Mouse (Mus musculus) midbrain, postnatal 0 days (tissue): ENCODE measurements around the gene Mkrn1. TPM values are rescaled to one million over a fixed set of nuclear protein-coding genes. Genes with fewer than 3 reads are reported as not detected.

Experiments
- ATAC-seq: fragments of 200-750 bp; cut with Nextera tagmentation; 2 replicates; pipeline ENCODE4 v1.8.0; 2017; ENCODE audit warnings: moderate number of reproducible peaks, mild to moderate bottlenecking, moderate TSS enrichment, moderate library complexity; ENCODE audit not compliant: low FRiP score
- DNase-seq: peaks from one replicate; pipeline ENCODE4 v3.0.0-alpha.2; 2015; ENCODE audit warnings: low spot score
- H3K27ac ChIP-seq: fragments of 300-500 bp; sonication (generic); 2 replicates; pipeline ENCODE4 v1.5.1; 2014; ENCODE audit warnings: low read depth, mild to moderate bottlenecking, low read length, mixed read lengths
- H3K27me3 ChIP-seq: fragments of 300-500 bp; sonication (generic); 2 replicates; pipeline ENCODE4 v1.6.1; 2014; ENCODE audit warnings: low read length, control low read depth, mixed read lengths; ENCODE audit not compliant: insufficient read depth
- H3K36me3 ChIP-seq: fragments of 300-500 bp; sonication (generic); 2 replicates; pipeline ENCODE4 v1.6.1; 2014; ENCODE audit warnings: low read length, control low read depth, mixed read lengths; ENCODE audit not compliant: insufficient read depth
- H3K4me1 ChIP-seq: fragments of 300-500 bp; sonication (generic); 2 replicates; pipeline ENCODE4 v1.6.1; 2014; ENCODE audit warnings: mild to moderate bottlenecking, control low read depth, antibody characterized with exemption, low read length, mixed read lengths; ENCODE audit not compliant: insufficient read depth
- H3K4me2 ChIP-seq: fragments of 300-500 bp; sonication (generic); 2 replicates; pipeline ENCODE4 v1.6.1; 2014; ENCODE audit warnings: low read depth, mild to moderate bottlenecking, low read length, mixed read lengths; ENCODE audit not compliant: poor library complexity, severe bottlenecking
- H3K4me3 ChIP-seq: fragments of 300-500 bp; sonication (generic); 2 replicates; pipeline ENCODE4 v1.5.1; 2014; ENCODE audit warnings: low read depth, mild to moderate bottlenecking, low read length, moderate library complexity
- H3K9ac ChIP-seq: fragments of 300-500 bp; sonication (generic); replicated peaks from 2 replicates; pipeline ENCODE4 v1.6.1; 2014; ENCODE audit warnings: mild to moderate bottlenecking, low read length, moderate library complexity, mixed read lengths; ENCODE audit not compliant: poor library complexity, severe bottlenecking
- H3K9me3 ChIP-seq: fragments of 300-500 bp; sonication (generic); 2 replicates; pipeline ENCODE4 v1.6.1; 2016; ENCODE audit warnings: low read length, control low read depth
- CTCF ChIP-seq: IDR thresholded peaks from 2 replicates; pipeline ENCODE4 v1.5.1; 2016; ENCODE audit warnings: antibody characterized with exemption, mild to moderate bottlenecking
- WGBS: fragments of 180-500 bp; shearing (Covaris S2); extraction: QIAGEN DNeasy Blood & Tissue Kit; methylation state at CpG from one replicate; pipeline ENCODE4 v1.1.7; 2014; 5-methylcytosine and 5-hydroxymethylcytosine counted together
- polyA plus RNA-seq: library from polyadenylated mRNA; unstranded; fragments of >200 nt; fragmentation: Nextera tagmentation; extraction: Ambion mirVana; gene quantifications from 2 replicates; pipeline ENCODE4 v1.2.1, GENCODE M21; 2015
- total RNA-seq: library from RNA; depleted of rRNA; stranded (reverse); fragments of >200 nt; gene quantifications from 2 replicates; pipeline ENCODE4 v1.2.3, GENCODE M21; 2014

The Mkrn1 gene
- total and polyA plus RNA-seq, 2 experiments from 2014 or later = 201 to 238 TPM

- H3K4me2 ChIP-seq = no peak overlapping the region
- TF ChIP-seq CTCF = no peak
These were observed 23.2 kb downstream of the Mkrn1 start for GRCm38 (mm10) chr6:39397046-39397445.

GRCm38 (mm10) chr6:39395916-39396315 is 24.3 kb downstream of the Mkrn1 start:
- Histone ChIP-seq H3K9me3 (no peaks in the 10 kb centered on the region), H3K36me3 (peaks cover 16% of the 10 kb centered on the region), H3K27me3 (no peaks in the 10 kb centered on the region), H3K9ac (no peak overlapping the region), H3K4me3 (no peak overlapping the region), H3K4me1 (no peaks in the 10 kb centered on the region), H3K4me2 (no peak overlapping the region), H3K27ac (no peak overlapping the region)
- WGBS = 90% methylated on average over 4 of the region's 4 CpGs
- ATAC-seq (no peak), DNase-seq (no peak)
- no peak for TF ChIP-seq CTCF

More at GRCm38 (mm10) chr6:39397046-39397445, 23.2 kb downstream of the Mkrn1 start:
- Histone ChIP-seq H3K27ac (no peak overlapping the region), H3K27me3 (no peaks in the 10 kb centered on the region), H3K4me3 (no peak overlapping the region), H3K9ac (no peak overlapping the region), H3K4me1 (no peaks in the 10 kb centered on the region), H3K36me3 (peaks cover 16% of the 10 kb centered on the region), H3K9me3 (no peaks in the 10 kb centered on the region)
- 94% methylated on average over 6 of the region's 6 CpGs for WGBS
- no peak for DNase-seq
- no peak for ATAC-seq

GRCm38 (mm10) chr6:39395471-39395870 is 24.8 kb downstream of the Mkrn1 start:
- no peaks in the 10 kb centered on the region for H3K27me3 ChIP-seq
- WGBS = 77% methylated on average over 4 of the region's 4 CpGs
- ATAC-seq (no peak), DNase-seq (no peak)
- H3K4me2 ChIP-seq = no peak overlapping the region
- no peaks in the 10 kb centered on the region for H3K4me1 ChIP-seq
- H3K27ac ChIP-seq = no peak overlapping the region
- peaks cover 16% of the 10 kb centered on the region for H3K36me3 ChIP-seq
- no peak overlapping the region for H3K9ac ChIP-seq
- no peak overlapping the region for H3K4me3 ChIP-seq
- no peaks in the 10 kb centered on the region for H3K9me3 ChIP-seq
- no peak for TF ChIP-seq CTCF

- TF ChIP-seq CTCF = no peak
- no peak overlapping the region for H3K27ac ChIP-seq
- no peaks in the 10 kb centered on the region for H3K27me3 ChIP-seq
- H3K9ac ChIP-seq = no peak overlapping the region
- no peaks in the 10 kb centered on the region; the same call in 1 of the 2 replicates for H3K36me3 ChIP-seq
- H3K4me2 ChIP-seq = no peak overlapping the region
- DNase-seq = no peak
- no peak overlapping the region for H3K4me3 ChIP-seq
- H3K4me1 ChIP-seq = no peaks in the 10 kb centered on the region
- H3K9me3 ChIP-seq = no peaks in the 10 kb centered on the region
- 93% methylated on average over 2 of the region's 2 CpGs for WGBS
- no peak for ATAC-seq
These were observed 30.3 kb downstream of the Mkrn1 start for GRCm38 (mm10) chr6:39389988-39390387.

- Histone ChIP-seq H3K36me3 (no peaks in the 10 kb centered on the region), H3K9me3 (no peaks in the 10 kb centered on the region), H3K4me3 (peak within 1 kb of the TSS; percentile 21), H3K27me3 (no peaks in the 10 kb centered on the region), H3K9ac (no peak within 1 kb of the TSS), H3K4me1 (0 out of 2 replicates have a peak, but pooled peaks cover 4% of the 10 kb centered on the region), H3K4me2 (peak within 1 kb of the TSS; percentile 38), H3K27ac (no peak within 1 kb of the TSS)
- 9% methylated on average over 20 of the region's 20 CpGs for WGBS
- no peak for ATAC-seq
- no peak for DNase-seq
- TF ChIP-seq CTCF = no peak
These were observed 39.0 kb downstream of the Mkrn1 start, which contains the start of gene Rab19 for GRCm38 (mm10) chr6:39381125-39381880. TSS of gene Rab19 (plus strand) at chr6:39381175.

GRCm38 (mm10) chr6:39380276-39380675 is 40.0 kb downstream of the Mkrn1 start:
- Histone ChIP-seq H3K27ac (no peak overlapping the region), H3K4me2 (no peak overlapping the region), H3K4me1 (0 out of 2 replicates have a peak, but pooled peaks cover 5% of the 10 kb centered on the region), H3K4me3 (no peak overlapping the region), H3K36me3 (no peaks in the 10 kb centered on the region), H3K9ac (no peak overlapping the region), H3K27me3 (no peaks in the 10 kb centered on the region), H3K9me3 (no peaks in the 10 kb centered on the region)
- TF ChIP-seq CTCF = no peak
- DNase-seq (no peak), ATAC-seq (no peak)
- 85% methylated on average over 3 of the region's 3 CpGs for WGBS
